Mouse (Mus musculus): Measurements from ENCODE around the gene Ulk3. TPM values are rescaled to one million over a fixed set of nuclear protein-coding genes. Genes with fewer than 3 reads are reported as not detected.

Gene Ulk3
- polyA plus RNA-seq, 1 experiment from 2014 or later, result 5.2 TPM

- Histone ChIP-seq H3K27ac (ENCODE audit: low read depth, low read length) (no peak overlapping the region), H3K4me1 (ENCODE audit: control insufficient read depth, insufficient read depth, low read length) (peaks cover 5% of the 10 kb centered on the region; the same call in 1 of the 2 replicates), H3K4me3 (ENCODE audit: low read depth, low read length) (no peak overlapping the region), H3K27me3 (replicated peaks; ENCODE audit: control insufficient read depth, insufficient read depth, low read length) (no peaks in the 10 kb centered on the region), H3K9me3 (replicated peaks; ENCODE audit: control insufficient read depth, low read length) (no peaks in the 10 kb centered on the region), H3K4me2 (ENCODE audit: low read length) (no peak overlapping the region), H3K9ac (ENCODE audit: low read length) (no peak overlapping the region), H3K36me3 (ENCODE audit: control insufficient read depth, insufficient read depth, low read length) (peaks cover 69% of the 10 kb centered on the region)
- ATAC-seq (no peak), DNase-seq (ENCODE audit: low spot score) (no peak)
- WGBS, result 90% methylated on average over 3 of the region's 3 CpGs
Observed at GRCm38 (mm10) chr9:57584991-57585390, 4.3 kb upstream of the Ulk3 start.

- Histone ChIP-seq H3K36me3 (ENCODE audit: control insufficient read depth, insufficient read depth, low read length) (peaks cover 48% of the 10 kb centered on the region), H3K9ac (ENCODE audit: low read length) (no peak overlapping the region)
- peak; percentile 33 for DNase-seq (ENCODE audit: low spot score)
Observed at GRCm38 (mm10) chr9:57590726-57591125, 1.5 kb downstream of the Ulk3 start.

GRCm38 (mm10) chr9:57593454-57594173, 4.4 kb downstream of the Ulk3 start:
- Histone ChIP-seq H3K36me3 (ENCODE audit: control insufficient read depth, insufficient read depth, low read length) (peaks cover 40% of the 10 kb centered on the region), H3K27me3 (replicated peaks; ENCODE audit: control insufficient read depth, insufficient read depth, low read length) (no peaks in the 10 kb centered on the region), H3K9me3 (replicated peaks; ENCODE audit: control insufficient read depth, low read length) (no peaks in the 10 kb centered on the region), H3K27ac (ENCODE audit: low read depth, low read length) (no peak overlapping the region), H3K4me1 (ENCODE audit: control insufficient read depth, insufficient read depth, low read length) (peaks cover 9% of the 10 kb centered on the region; the same call in 1 of the 2 replicates), H3K9ac (ENCODE audit: low read length) (no peak overlapping the region), H3K4me2 (ENCODE audit: low read length) (no peak overlapping the region), H3K4me3 (ENCODE audit: low read depth, low read length) (no peak overlapping the region)
- WGBS, result 59% methylated on average over 12 of the region's 12 CpGs
- no peak for DNase-seq (ENCODE audit: low spot score)
- ATAC-seq, result no peak

More at GRCm38 (mm10) chr9:57590726-57591125, 1.5 kb downstream of the Ulk3 start:
- peaks cover 9% of the 10 kb centered on the region; the same call in 1 of the 2 replicates for H3K4me1 ChIP-seq (ENCODE audit: control insufficient read depth, insufficient read depth, low read length)
- ATAC-seq, result no peak
- H3K4me2 ChIP-seq (ENCODE audit: low read length), result peak overlapping the region; percentile 87; the same call in 1 of the 2 replicates
- WGBS, result 38% methylated on average over 5 of the region's 5 CpGs
- H3K27ac ChIP-seq (ENCODE audit: low read depth, low read length), result no peak overlapping the region
- H3K9me3 ChIP-seq (replicated peaks; ENCODE audit: control insufficient read depth, low read length), result no peaks in the 10 kb centered on the region
- H3K4me3 ChIP-seq (ENCODE audit: low read depth, low read length), result no peak overlapping the region
- H3K27me3 ChIP-seq (replicated peaks; ENCODE audit: control insufficient read depth, insufficient read depth, low read length), result no peaks in the 10 kb centered on the region

GRCm38 (mm10) chr9:57594174-57594509, 4.9 kb downstream of the Ulk3 start:
- no peak for ATAC-seq
- H3K27me3 ChIP-seq (replicated peaks; ENCODE audit: control insufficient read depth, insufficient read depth, low read length), result no peaks in the 10 kb centered on the region
- WGBS, result 88% methylated on average over 9 of the region's 9 CpGs

GRCm38 (mm10) chr9:57597265-57597664, 8.0 kb downstream of the Ulk3 start:
- H3K27ac ChIP-seq (ENCODE audit: low read depth, low read length), result 0 out of 2 replicates have a peak overlapping the region, but pooled peaks have one; percentile 21
- 89% methylated on average over 8 of the region's 8 CpGs for WGBS

More at GRCm38 (mm10) chr9:57594174-57594509, 4.9 kb downstream of the Ulk3 start:
- no peak for DNase-seq (ENCODE audit: low spot score)
- peaks cover 6% of the 10 kb centered on the region; the same call in 1 of the 2 replicates for H3K4me1 ChIP-seq (ENCODE audit: control insufficient read depth, insufficient read depth, low read length)
- no peaks in the 10 kb centered on the region for H3K9me3 ChIP-seq (replicated peaks; ENCODE audit: control insufficient read depth, low read length)
- H3K27ac ChIP-seq (ENCODE audit: low read depth, low read length), result no peak overlapping the region
- no peak overlapping the region for H3K9ac ChIP-seq (ENCODE audit: low read length)
- H3K4me3 ChIP-seq (ENCODE audit: low read depth, low read length), result no peak overlapping the region
- no peak overlapping the region for H3K4me2 ChIP-seq (ENCODE audit: low read length)
- H3K36me3 ChIP-seq (ENCODE audit: control insufficient read depth, insufficient read depth, low read length), result peaks cover 40% of the 10 kb centered on the region

GRCm38 (mm10) chr9:57597929-57598382, 8.7 kb downstream of the Ulk3 start:
- no peaks in the 10 kb centered on the region for H3K9me3 ChIP-seq (replicated peaks; ENCODE audit: control insufficient read depth, low read length)
- no peaks in the 10 kb centered on the region for H3K27me3 ChIP-seq (replicated peaks; ENCODE audit: control insufficient read depth, insufficient read depth, low read length)
- 25% methylated on average over 4 of the region's 4 CpGs for WGBS
- peaks cover 29% of the 10 kb centered on the region for H3K36me3 ChIP-seq (ENCODE audit: control insufficient read depth, insufficient read depth, low read length)
- no peak overlapping the region for H3K4me3 ChIP-seq (ENCODE audit: low read depth, low read length)
- H3K27ac ChIP-seq (ENCODE audit: low read depth, low read length), result no peak overlapping the region
- H3K9ac ChIP-seq (ENCODE audit: low read length), result no peak overlapping the region; the same call in 1 of the 2 replicates
- H3K4me1 ChIP-seq (ENCODE audit: control insufficient read depth, insufficient read depth, low read length), result peaks cover 4% of the 10 kb centered on the region; the same call in 1 of the 2 replicates
- ATAC-seq (no peak), DNase-seq (ENCODE audit: low spot score) (no peak)
- H3K4me2 ChIP-seq (ENCODE audit: low read length), result no peak overlapping the region

More at GRCm38 (mm10) chr9:57597265-57597664, 8.0 kb downstream of the Ulk3 start:
- H3K4me2 ChIP-seq (ENCODE audit: low read length), result no peak overlapping the region
- peaks cover 4% of the 10 kb centered on the region; the same call in 1 of the 2 replicates for H3K4me1 ChIP-seq (ENCODE audit: control insufficient read depth, insufficient read depth, low read length)
- no peak for DNase-seq (ENCODE audit: low spot score)
- no peaks in the 10 kb centered on the region for H3K27me3 ChIP-seq (replicated peaks; ENCODE audit: control insufficient read depth, insufficient read depth, low read length)
- H3K9ac ChIP-seq (ENCODE audit: low read length), result no peak overlapping the region
- H3K9me3 ChIP-seq (replicated peaks; ENCODE audit: control insufficient read depth, low read length), result no peaks in the 10 kb centered on the region
- ATAC-seq, result no peak
- H3K4me3 ChIP-seq (ENCODE audit: low read depth, low read length), result no peak overlapping the region
- H3K36me3 ChIP-seq (ENCODE audit: control insufficient read depth, insufficient read depth, low read length), result peaks cover 35% of the 10 kb centered on the region

GRCm38 (mm10) chr9:57598851-57599563, 9.8 kb downstream of the Ulk3 start:
- Histone ChIP-seq H3K36me3 (ENCODE audit: control insufficient read depth, insufficient read depth, low read length) (peaks cover 18% of the 10 kb centered on the region), H3K4me1 (ENCODE audit: control insufficient read depth, insufficient read depth, low read length) (peaks cover 4% of the 10 kb centered on the region; the same call in 1 of the 2 replicates), H3K9me3 (replicated peaks; ENCODE audit: control insufficient read depth, low read length) (no peaks in the 10 kb centered on the region), H3K27me3 (replicated peaks; ENCODE audit: control insufficient read depth, insufficient read depth, low read length) (no peaks in the 10 kb centered on the region), H3K27ac (ENCODE audit: low read depth, low read length) (no peak overlapping the region), H3K4me2 (ENCODE audit: low read length) (no peak overlapping the region), H3K9ac (ENCODE audit: low read length) (no peak overlapping the region), H3K4me3 (ENCODE audit: low read depth, low read length) (no peak overlapping the region)
- ATAC-seq (no peak), DNase-seq (ENCODE audit: low spot score) (no peak)
- WGBS, result 41% methylated on average over 8 of the region's 8 CpGs

- Histone ChIP-seq H3K9ac (ENCODE audit: low read length) (no peak overlapping the region), H3K9me3 (replicated peaks; ENCODE audit: control insufficient read depth, low read length) (no peaks in the 10 kb centered on the region), H3K4me3 (ENCODE audit: low read depth, low read length) (no peak overlapping the region), H3K27ac (ENCODE audit: low read depth, low read length) (no peak overlapping the region), H3K4me2 (ENCODE audit: low read length) (no peak overlapping the region), H3K36me3 (ENCODE audit: control insufficient read depth, insufficient read depth, low read length) (peaks cover 5% of the 10 kb centered on the region; the same call in 1 of the 2 replicates), H3K4me1 (ENCODE audit: control insufficient read depth, insufficient read depth, low read length) (peaks cover 4% of the 10 kb centered on the region; the same call in 1 of the 2 replicates), H3K27me3 (replicated peaks; ENCODE audit: control insufficient read depth, insufficient read depth, low read length) (0 out of 2 replicates have a peak, but pooled peaks cover 4% of the 10 kb centered on the region)
- peak; percentile 55; the same call in 1 of the 2 replicates for ATAC-seq
- WGBS, result 11% methylated on average over 3 of the region's 3 CpGs
- DNase-seq (ENCODE audit: low spot score), result peak; percentile 44
Observed at GRCm38 (mm10) chr9:57600620-57601352, 11.5 kb downstream of the Ulk3 start.

Data from forebrain, embryonic 14.5 days (tissue).